Mouse (Mus musculus): ENCODE results near the gene Ttc7.

Ttc7 gene

GRCm38 (mm10) chr17:87323215-87323614 is 40.5 kb downstream of the Ttc7 start:
- CTCF ChIA-PET, result interaction anchor here in 1 of 4 experiments (0.7 kb wide), 1 partner anchor 9 kb away, joined by 3 read pairs; no protein-coding TSS in a partner anchor
- POLR2A ChIA-PET, result interaction anchor here in 1 of 4 experiments (0.6 kb wide), 1 partner anchor 226 kb away, joined by 6 read pairs; no protein-coding TSS in a partner anchor

GRCm38 (mm10) chr17:87325501-87325900 is 42.8 kb downstream of the Ttc7 start:
- ChIA-PET POLR2A (interaction anchor here in 1 of 4 experiments (0.6 to 1.6 kb wide), 4 partner anchors 12 to 244 kb away, joined by 3 to 4 read pairs (median 4); partner anchors contain the start of gene Stpg4), CTCF (interaction anchor here in 2 of 4 experiments (0.6 to 1.5 kb wide), 3 partner anchors 11 to 193 kb away, joined by 3 to 5 read pairs (median 3); no protein-coding TSS in a partner anchor)

GRCm38 (mm10) chr17:87326987-87327386 is 44.3 kb downstream of the Ttc7 start:
- CTCF ChIA-PET, result no interaction called here
- POLR2A ChIA-PET, result interaction anchor here in 2 of 4 experiments (1.4 to 1.7 kb wide), 3 partner anchors 38 to 243 kb away, joined by 3 to 6 read pairs (median 4); partner anchors contain the start of gene Calm2 (in 1 of the 2)

- CTCF ChIA-PET, result interaction anchor here in 1 of 4 experiments (0.6 kb wide), 1 partner anchor 209 kb away, joined by 8 read pairs; no protein-coding TSS in a partner anchor
These were observed 45.0 kb downstream of the Ttc7 start for GRCm38 (mm10) chr17:87327645-87328044.

GRCm38 (mm10) chr17:87328177-87328768 is 45.6 kb downstream of the Ttc7 start:
- CTCF ChIA-PET, result interaction anchor here in 2 of 4 experiments (0.6 to 1.2 kb wide), 3 partner anchors 14 to 242 kb away, joined by 3 to 8 read pairs (median 3); no protein-coding TSS in a partner anchor
- POLR2A ChIA-PET, result interaction anchor here (0.5 to 1.7 kb wide), 22 partner anchors 8 to 161 kb away, joined by 3 to 8 read pairs (median 4); partner anchors contain the start of genes Calm2 (in 3 of the 4) and Ttc7 (in 1 of the 4)

More at GRCm38 (mm10) chr17:87327645-87328044, 45.0 kb downstream of the Ttc7 start:
- POLR2A ChIA-PET, result interaction anchor here in 2 of 4 experiments (0.7 to 1.7 kb wide), 5 partner anchors 8 to 243 kb away, joined by 3 to 6 read pairs (median 4); partner anchors contain the start of gene Calm2 (in 1 of the 2)

GRCm38 (mm10) chr17:87329144-87329700 is 46.5 kb downstream of the Ttc7 start:
- ChIA-PET POLR2A (interaction anchor here in 3 of 4 experiments (0.6 to 1.7 kb wide), 16 partner anchors 9 to 118 kb away, joined by 3 to 8 read pairs (median 4); partner anchors contain the start of genes Calm2 (in 3 of the 3) and Ttc7 (in 1 of the 3)), CTCF (interaction anchor here in 1 of 4 experiments (1.0 to 1.2 kb wide), 2 partner anchors 14 to 241 kb away, joined by 3 read pairs; no protein-coding TSS in a partner anchor)

GRCm38 (mm10) chr17:87330250-87330920 is 47.7 kb downstream of the Ttc7 start:
- POLR2A ChIA-PET, result interaction anchor here in 2 of 4 experiments (0.6 to 2.7 kb wide), 8 partner anchors 10 to 465 kb away, joined by 3 to 13 read pairs (median 4); partner anchors contain the start of gene Calm2 (in 2 of the 2)
- CTCF ChIA-PET, result interaction anchor here in 1 of 4 experiments (1.3 kb wide), 1 partner anchor 131 kb away, joined by 3 read pairs; no protein-coding TSS in a partner anchor

- ChIA-PET CTCF (interaction anchor here in 1 of 4 experiments (1.3 kb wide), 1 partner anchor 131 kb away, joined by 3 read pairs; no protein-coding TSS in a partner anchor), POLR2A (interaction anchor here in 2 of 4 experiments (0.6 to 2.7 kb wide), 12 partner anchors 11 to 465 kb away, joined by 3 to 13 read pairs (median 3); partner anchors contain the start of gene Calm2 (in 2 of the 2))
These were observed 48.2 kb downstream of the Ttc7 start for GRCm38 (mm10) chr17:87330921-87331291.

- ChIA-PET CTCF (interaction anchor here in 1 of 4 experiments (1.3 kb wide), 1 partner anchor 130 kb away, joined by 3 read pairs; no protein-coding TSS in a partner anchor), POLR2A (interaction anchor here in 3 of 4 experiments (0.6 to 2.7 kb wide), 17 partner anchors 11 to 466 kb away, joined by 3 to 13 read pairs (median 3); partner anchors contain the start of gene Calm2 (in 3 of the 3))
These were observed 48.9 kb downstream of the Ttc7 start for GRCm38 (mm10) chr17:87331336-87332141.

- POLR2A ChIA-PET, result interaction anchor here in 3 of 4 experiments (1.1 to 2.7 kb wide), 11 partner anchors 12 to 344 kb away, joined by 3 to 13 read pairs (median 4); partner anchors contain the start of gene Calm2 (in 3 of the 3)
- CTCF ChIA-PET, result interaction anchor here in 2 of 4 experiments (0.6 to 1.1 kb wide), 2 partner anchors 18 to 135 kb away, joined by 3 to 5 read pairs; no protein-coding TSS in a partner anchor
These were observed 49.6 kb downstream of the Ttc7 start for GRCm38 (mm10) chr17:87332142-87332815.

GRCm38 (mm10) chr17:87332887-87333286 is 50.2 kb downstream of the Ttc7 start:
- POLR2A ChIA-PET, result interaction anchor here in 2 of 4 experiments (1.1 to 2.7 kb wide), 7 partner anchors 11 to 344 kb away, joined by 3 to 13 read pairs (median 4); partner anchors contain the start of gene Calm2 (in 2 of the 2)
- CTCF ChIA-PET, result interaction anchor here in 2 of 4 experiments (0.6 to 1.1 kb wide), 2 partner anchors 18 to 135 kb away, joined by 3 to 5 read pairs; no protein-coding TSS in a partner anchor

- ChIA-PET POLR2A (interaction anchor here in 1 of 4 experiments (0.6 to 1.5 kb wide), 2 partner anchors 17 to 112 kb away, joined by 3 read pairs; partner anchors contain the start of gene Calm2), CTCF (interaction anchor here in 1 of 4 experiments (1.3 kb wide), 1 partner anchor 196 kb away, joined by 4 read pairs; no protein-coding TSS in a partner anchor)
These were observed 51.5 kb downstream of the Ttc7 start for GRCm38 (mm10) chr17:87334162-87334561.

- CTCF ChIA-PET, result interaction anchor here in 1 of 4 experiments (1.3 kb wide), 1 partner anchor 195 kb away, joined by 4 read pairs; no protein-coding TSS in a partner anchor
These were observed 52.5 kb downstream of the Ttc7 start for GRCm38 (mm10) chr17:87335152-87335551.

GRCm38 (mm10) chr17:87335727-87336126 is 53.0 kb downstream of the Ttc7 start:
- ChIA-PET POLR2A (interaction anchor here in 2 of 4 experiments (0.7 to 2.3 kb wide), 6 partner anchors 14 to 111 kb away, joined by 3 to 15 read pairs (median 3); partner anchors contain the start of gene Calm2 (in 2 of the 2)), CTCF (interaction anchor here in 2 of 4 experiments (0.6 to 1.3 kb wide), 3 partner anchors 87 to 633 kb away, joined by 3 to 4 read pairs (median 3); no protein-coding TSS in a partner anchor)

More at GRCm38 (mm10) chr17:87335152-87335551, 52.5 kb downstream of the Ttc7 start:
- POLR2A ChIA-PET, result interaction anchor here in 2 of 4 experiments (1.0 to 2.3 kb wide), 5 partner anchors 15 to 112 kb away, joined by 3 to 15 read pairs (median 3); partner anchors contain the start of gene Calm2 (in 2 of the 2)

- POLR2A ChIA-PET, result interaction anchor here in 3 of 4 experiments (0.6 to 2.3 kb wide), 10 partner anchors 12 to 144 kb away, joined by 3 to 15 read pairs (median 4); partner anchors contain the start of gene Calm2 (in 2 of the 3)
- CTCF ChIA-PET, result interaction anchor here in 2 of 4 experiments (0.5 to 1.1 kb wide), 6 partner anchors 22 to 1614 kb away, joined by 3 read pairs; no protein-coding TSS in a partner anchor
These were observed 54.2 kb downstream of the Ttc7 start for GRCm38 (mm10) chr17:87336910-87337309.
